Mouse (Mus musculus): Measurements from ENCODE around the gene Ski.

The Ski gene

GRCm38 (mm10) chr4:155234371-155235310, 12.2 kb upstream of the Ski start:
- DNase-seq: peak; percentile 18

GRCm38 (mm10) chr4:155233878-155234277, 11.5 kb upstream of the Ski start:
- DNase-seq: peak; percentile 32

- DNase-seq: no peak
Observed at GRCm38 (mm10) chr4:155228461-155228860, 6.1 kb upstream of the Ski start.

- no peak for DNase-seq
Observed at GRCm38 (mm10) chr4:155227986-155228385, 5.6 kb upstream of the Ski start.

- no peak for DNase-seq
Observed at GRCm38 (mm10) chr4:155225918-155226317, 3.5 kb upstream of the Ski start.

DNA sequence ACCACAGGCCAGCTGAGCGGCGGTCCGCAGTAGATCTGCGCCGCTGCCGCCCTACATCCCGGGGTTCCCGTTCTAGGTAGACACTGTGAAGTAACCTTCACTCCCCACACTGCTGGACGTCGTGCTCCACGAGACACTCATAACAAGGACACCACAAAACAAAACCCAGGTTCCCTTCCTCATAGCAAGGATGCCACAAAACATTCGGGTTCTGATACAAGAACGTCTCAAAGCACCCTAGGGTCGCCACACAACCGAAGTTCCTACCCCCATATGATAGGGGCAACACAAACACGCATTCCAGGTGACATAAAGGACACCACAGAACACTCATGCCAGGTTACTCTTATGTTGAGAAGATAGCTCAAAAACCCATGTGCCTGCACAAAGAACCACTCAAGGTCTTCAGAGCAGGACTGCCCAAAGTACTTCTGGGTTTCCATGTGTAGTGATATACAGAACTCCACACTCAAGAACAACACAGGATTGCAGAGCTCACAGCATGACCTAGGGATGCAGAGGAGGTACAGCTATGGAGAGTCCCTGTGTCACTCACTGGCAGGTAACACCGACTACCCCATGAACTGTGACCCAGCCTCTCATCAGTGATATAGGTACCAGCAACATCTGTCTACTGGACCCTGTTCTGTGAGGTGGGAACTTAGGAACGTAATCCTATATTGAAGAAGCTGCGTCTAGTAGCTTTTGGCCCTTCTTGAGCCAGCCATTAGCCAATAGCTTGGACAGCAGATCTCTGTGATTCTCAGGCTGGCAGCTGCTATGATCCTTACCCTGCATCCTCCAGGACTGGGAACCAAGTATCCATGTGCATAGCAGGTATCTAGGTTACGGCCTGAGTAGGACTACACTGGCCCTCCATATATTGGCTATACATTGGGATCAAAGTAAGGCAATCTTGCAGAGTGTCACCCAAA, 1.5 kb upstream of the Ski start:
- no peak for DNase-seq

DNA sequence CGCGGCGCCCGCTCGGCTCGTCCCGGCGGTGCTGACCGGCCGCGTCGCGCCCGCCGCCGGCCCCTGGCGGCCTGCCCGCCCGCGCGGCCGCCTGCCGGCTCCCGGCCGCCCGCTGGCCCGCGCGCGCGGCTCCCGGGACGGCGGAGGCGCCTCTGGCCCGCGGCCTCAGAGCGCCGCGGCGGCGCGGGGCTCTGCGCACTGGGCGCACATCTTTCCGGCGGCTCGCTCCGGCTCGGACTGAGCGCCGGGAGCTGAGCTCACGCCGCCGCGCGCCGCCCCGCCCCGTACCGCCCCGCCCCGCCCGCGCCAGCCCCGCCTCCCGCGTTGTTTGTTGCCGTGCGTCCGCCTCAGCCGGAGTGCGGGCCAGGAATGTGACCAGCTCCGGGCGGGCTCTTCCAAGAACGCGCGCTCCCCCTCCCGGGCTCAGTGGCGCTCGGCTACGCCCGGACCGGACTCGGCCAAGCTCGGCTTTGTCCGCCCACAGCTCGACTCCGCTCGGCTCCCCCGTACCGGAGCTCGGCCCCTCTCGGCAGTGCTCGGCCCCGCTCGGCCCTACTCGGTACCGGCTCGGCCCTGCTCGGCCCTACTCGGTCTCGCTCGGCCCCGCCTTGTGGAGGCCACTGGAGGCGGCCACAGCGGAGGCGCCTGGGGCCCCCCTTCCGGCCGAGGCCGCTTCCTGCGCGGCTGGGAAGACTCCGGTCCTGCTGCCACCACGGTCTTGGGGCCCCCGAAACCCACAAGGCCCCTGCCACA, 625 bp upstream of the Ski start:
- peak; percentile 99 for DNase-seq

- DNase-seq: peak; percentile 65
Observed at GRCm38 (mm10) chr4:155221599-155222551, 517 bp downstream of the Ski start.

GRCm38 (mm10) chr4:155221106-155221505, 1.3 kb downstream of the Ski start:
- no peak for DNase-seq

- DNase-seq: peak; percentile 38
Observed at GRCm38 (mm10) chr4:155220213-155221100, 1.9 kb downstream of the Ski start.

GRCm38 (mm10) chr4:155219271-155220212, 2.9 kb downstream of the Ski start:
- no peak for DNase-seq

DNA sequence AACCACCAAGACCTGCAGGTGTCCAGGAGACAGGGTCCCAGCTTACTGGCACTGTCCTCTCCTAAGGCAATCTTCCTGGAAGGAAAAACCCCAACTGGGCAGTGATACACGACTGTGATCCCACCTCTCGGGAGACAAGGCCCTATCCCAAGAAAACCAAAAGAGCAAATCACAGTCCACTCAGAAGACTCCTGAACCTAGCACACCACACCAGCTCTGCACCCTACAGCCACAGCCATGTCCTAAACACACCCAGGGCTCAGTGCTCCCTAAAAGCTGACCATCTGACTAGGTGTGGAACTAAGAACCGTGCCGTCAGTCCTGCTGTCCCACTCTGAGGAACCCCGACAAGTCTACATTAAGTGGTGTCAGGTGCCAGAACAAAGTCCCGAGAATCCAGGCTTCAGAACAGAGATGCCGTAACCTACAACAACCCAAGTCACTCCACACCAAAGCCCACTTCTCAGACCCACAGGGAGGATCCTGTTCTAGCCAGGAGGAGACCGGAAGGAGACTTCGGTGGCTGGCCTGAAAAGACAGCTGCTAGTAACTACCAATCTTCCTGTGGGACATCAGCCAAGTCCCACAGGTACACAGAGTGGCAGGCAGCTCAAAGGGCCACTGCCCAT, 4.2 kb downstream of the Ski start:
- DNase-seq: no peak

DNA sequence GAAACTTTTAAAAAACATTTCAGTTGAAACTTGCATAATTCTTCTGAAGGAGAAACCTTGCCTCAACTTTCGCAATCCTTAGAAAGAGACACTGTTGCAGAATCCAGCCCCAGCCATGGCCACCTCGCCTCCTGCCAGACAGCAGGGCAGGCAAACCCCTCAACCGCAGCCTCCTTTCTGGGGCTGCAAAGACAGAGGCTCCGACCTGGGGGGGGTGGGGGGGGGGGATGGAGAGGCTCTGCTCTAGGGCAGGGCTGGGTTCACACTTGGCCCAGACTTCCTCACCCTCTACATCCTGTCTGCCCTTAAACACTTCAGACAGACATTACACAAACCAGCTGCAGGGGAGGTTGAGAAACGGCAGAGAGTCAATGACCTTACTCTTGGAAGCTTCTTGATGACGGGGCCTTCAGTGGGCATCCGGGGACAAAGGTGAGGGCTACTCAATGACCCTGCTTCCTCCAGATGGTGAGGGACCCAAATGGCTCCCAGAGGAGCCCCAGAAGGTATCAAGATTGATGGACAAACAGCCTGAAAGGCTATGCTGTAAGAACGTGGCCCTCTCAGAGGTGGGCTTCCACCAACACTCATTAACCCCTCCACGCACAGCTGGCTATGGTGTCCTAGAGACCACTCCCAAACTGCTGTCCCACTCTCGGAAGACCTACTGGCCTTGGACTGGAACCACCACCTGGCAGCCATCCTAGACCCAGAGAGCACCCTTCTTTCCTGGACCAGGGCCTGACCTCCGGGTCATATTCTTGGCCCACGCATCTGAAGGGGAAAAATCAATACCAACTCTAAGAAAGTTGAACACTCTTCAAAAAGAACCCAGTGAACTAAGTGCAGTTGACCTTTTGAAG, 4.9 kb downstream of the Ski start:
- peak; percentile 59 for DNase-seq

- DNase-seq: peak; percentile 4
Observed at GRCm38 (mm10) chr4:155215773-155216630, 6.4 kb downstream of the Ski start.

GRCm38 (mm10) chr4:155215203-155215602, 7.2 kb downstream of the Ski start:
- DNase-seq: no peak

DNA sequence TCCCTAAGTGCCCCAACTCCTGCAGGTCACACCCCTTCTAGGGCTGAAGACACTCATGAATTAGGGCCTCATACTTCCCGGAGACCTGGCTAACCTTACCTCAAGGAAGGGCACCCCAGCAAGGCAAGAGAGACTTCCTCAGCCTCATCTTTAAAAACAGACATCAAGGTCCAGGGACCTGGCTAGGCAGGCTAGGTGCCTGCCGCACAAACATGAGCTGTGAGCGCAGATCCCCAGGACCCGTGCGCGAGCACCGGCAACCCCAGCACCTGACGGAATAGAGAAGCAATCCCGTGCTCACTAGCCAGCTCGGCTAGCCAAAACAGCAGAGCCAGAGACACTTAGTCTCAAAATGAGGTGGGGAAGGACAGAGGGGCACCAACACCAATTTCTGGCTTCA, 7.6 kb downstream of the Ski start:
- DNase-seq: no peak

DNA sequence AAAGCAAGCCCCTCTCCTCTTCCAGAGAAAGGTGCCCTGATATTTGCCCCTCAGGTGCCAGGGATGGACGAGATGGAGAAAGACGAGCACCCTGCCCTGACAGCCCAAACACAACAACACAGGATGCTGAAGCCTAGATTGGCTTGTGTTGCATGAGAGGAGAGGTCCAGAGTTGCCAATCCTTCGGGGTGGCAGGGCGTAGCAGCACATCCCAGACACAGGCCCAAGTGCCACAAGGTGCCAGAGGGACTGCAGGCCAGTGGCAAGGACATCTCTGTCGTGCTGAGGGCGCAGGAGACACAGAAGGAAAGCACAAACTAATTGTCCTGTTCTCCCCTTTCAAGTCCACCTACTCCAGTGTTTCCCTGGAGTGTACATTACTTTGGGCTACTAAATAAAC, 8.2 kb downstream of the Ski start:
- DNase-seq: no peak
